Mouse (Mus musculus): ENCODE measurements around the gene Vps52. TPM values are rescaled to one million over a fixed set of nuclear protein-coding genes. Genes with fewer than 3 reads are reported as not detected.

Gene Vps52
- 31.5 and 34.8 TPM in 2 replicates for polyA plus RNA-seq (2014; fragmentation: Nextera tagmentation; extraction: Ambion mirVana)

GRCm38 (mm10) chr17:33955555-33956214, at the start of gene Vps52, which contains the start of gene Rps18:
Gene Vps52, plus strand, starts transcription at chr17:33955812.
Gene Rps18, minus strand, starts transcription at chr17:33956001.
- peak within 1 kb of the TSS; percentile 100 for H3K4me2 ChIP-seq (replicated peaks; ENCODE audit: low read depth, low read length)
- H3K4me3 ChIP-seq (ENCODE audit: low read depth, low read length) = peak within 1 kb of the TSS; percentile 99
- peaks cover 35% of the 10 kb centered on the region for H3K36me3 ChIP-seq (ENCODE audit: control insufficient read depth, insufficient read depth, low read length)
- H3K9me3 ChIP-seq (ENCODE audit: control insufficient read depth, low read depth, low read length) = no peaks in the 10 kb centered on the region
- H3K9ac ChIP-seq (replicated peaks; ENCODE audit: low read depth, low read length) = peak within 1 kb of the TSS; percentile 97
- H3K27me3 ChIP-seq (ENCODE audit: control insufficient read depth, insufficient read depth, low read length) = no peaks in the 10 kb centered on the region
- peak within 1 kb of the TSS; percentile 94 for H3K27ac ChIP-seq (ENCODE audit: low read length)
- H3K4me1 ChIP-seq (ENCODE audit: control insufficient read depth, insufficient read depth, low read length) = peaks cover 30% of the 10 kb centered on the region; the same call in 1 of the 2 replicates
- ATAC-seq (ENCODE audit: insufficient number of reproducible peaks, insufficient read depth, low FRiP score, low read depth) = peak; percentile 89
- under 1% methylated on average over 50 of the region's 50 CpGs for WGBS

GRCm38 (mm10) chr17:33908331-33909076, 47.1 kb upstream of the Vps52 start:
- WGBS = under 1% methylated on average over 44 of the region's 44 CpGs
- Histone ChIP-seq H3K9ac (replicated peaks; ENCODE audit: low read depth, low read length) (peak overlapping the region; percentile 34), H3K27ac (ENCODE audit: low read length) (peak overlapping the region; percentile 87), H3K27me3 (ENCODE audit: control insufficient read depth, insufficient read depth, low read length) (no peaks in the 10 kb centered on the region), H3K9me3 (ENCODE audit: control insufficient read depth, low read depth, low read length) (no peaks in the 10 kb centered on the region), H3K4me1 (ENCODE audit: control insufficient read depth, insufficient read depth, low read length) (peaks cover 8% of the 10 kb centered on the region), H3K4me3 (ENCODE audit: low read depth, low read length) (peak overlapping the region; percentile 95), H3K36me3 (ENCODE audit: control insufficient read depth, insufficient read depth, low read length) (peaks cover 24% of the 10 kb centered on the region), H3K4me2 (replicated peaks; ENCODE audit: low read depth, low read length) (peak overlapping the region; percentile 71)
- peak; percentile 46; the same call in 1 of the 2 replicates for ATAC-seq (ENCODE audit: insufficient number of reproducible peaks, insufficient read depth, low FRiP score, low read depth)

- H3K27ac ChIP-seq (ENCODE audit: low read length) = peak within 1 kb of the TSS; percentile 88
- peak within 1 kb of the TSS; percentile 71 for H3K4me2 ChIP-seq (replicated peaks; ENCODE audit: low read depth, low read length)
- no peaks in the 10 kb centered on the region for H3K9me3 ChIP-seq (ENCODE audit: control insufficient read depth, low read depth, low read length)
- peaks cover 8% of the 10 kb centered on the region for H3K4me1 ChIP-seq (ENCODE audit: control insufficient read depth, insufficient read depth, low read length)
- peak; percentile 97 for ATAC-seq (ENCODE audit: insufficient number of reproducible peaks, insufficient read depth, low FRiP score, low read depth)
- peak within 1 kb of the TSS; percentile 95 for H3K4me3 ChIP-seq (ENCODE audit: low read depth, low read length)
- no peaks in the 10 kb centered on the region for H3K27me3 ChIP-seq (ENCODE audit: control insufficient read depth, insufficient read depth, low read length)
- H3K36me3 ChIP-seq (ENCODE audit: control insufficient read depth, insufficient read depth, low read length) = peaks cover 32% of the 10 kb centered on the region
- WGBS = under 1% methylated on average over 68 of the region's 68 CpGs
- H3K9ac ChIP-seq (replicated peaks; ENCODE audit: low read depth, low read length) = peak within 1 kb of the TSS; percentile 89
Measured at GRCm38 (mm10) chr17:33909077-33909868, 46.3 kb upstream of the Vps52 start, which contains the start of gene Daxx. Gene Daxx, plus strand, starts transcription at chr17:33909414.

- WGBS = 0% methylated on average over 14 of the region's 14 CpGs
- Histone ChIP-seq H3K4me2 (replicated peaks; ENCODE audit: low read depth, low read length) (peak overlapping the region; percentile 45), H3K36me3 (ENCODE audit: control insufficient read depth, insufficient read depth, low read length) (peaks cover 35% of the 10 kb centered on the region), H3K27ac (ENCODE audit: low read length) (peak overlapping the region; percentile 88), H3K9ac (replicated peaks; ENCODE audit: low read depth, low read length) (peak overlapping the region; percentile 89), H3K4me3 (ENCODE audit: low read depth, low read length) (peak overlapping the region; percentile 95), H3K27me3 (ENCODE audit: control insufficient read depth, insufficient read depth, low read length) (no peaks in the 10 kb centered on the region), H3K4me1 (ENCODE audit: control insufficient read depth, insufficient read depth, low read length) (peaks cover 9% of the 10 kb centered on the region), H3K9me3 (ENCODE audit: control insufficient read depth, low read depth, low read length) (no peaks in the 10 kb centered on the region)
- 0 out of 2 replicates have a peak, but pooled peaks have one; percentile 2 for ATAC-seq (ENCODE audit: insufficient number of reproducible peaks, insufficient read depth, low FRiP score, low read depth)
Measured at GRCm38 (mm10) chr17:33909869-33910250, 45.8 kb upstream of the Vps52 start.

GRCm38 (mm10) chr17:33910346-33911051, 45.1 kb upstream of the Vps52 start:
- peaks cover 37% of the 10 kb centered on the region for H3K36me3 ChIP-seq (ENCODE audit: control insufficient read depth, insufficient read depth, low read length)
- WGBS = 46% methylated on average over 11 of the region's 11 CpGs
- peak overlapping the region; percentile 95 for H3K4me3 ChIP-seq (ENCODE audit: low read depth, low read length)
- peak overlapping the region; percentile 45 for H3K4me2 ChIP-seq (replicated peaks; ENCODE audit: low read depth, low read length)
- H3K27ac ChIP-seq (ENCODE audit: low read length) = no peak overlapping the region
- H3K27me3 ChIP-seq (ENCODE audit: control insufficient read depth, insufficient read depth, low read length) = no peaks in the 10 kb centered on the region
- ATAC-seq (ENCODE audit: insufficient number of reproducible peaks, insufficient read depth, low FRiP score, low read depth) = no peak
- H3K9ac ChIP-seq (replicated peaks; ENCODE audit: low read depth, low read length) = peak overlapping the region; percentile 89; the same call in 1 of the 2 replicates
- no peaks in the 10 kb centered on the region for H3K9me3 ChIP-seq (ENCODE audit: control insufficient read depth, low read depth, low read length)
- peaks cover 14% of the 10 kb centered on the region for H3K4me1 ChIP-seq (ENCODE audit: control insufficient read depth, insufficient read depth, low read length)

GRCm38 (mm10) chr17:33911052-33911812, 44.4 kb upstream of the Vps52 start:
- ATAC-seq (ENCODE audit: insufficient number of reproducible peaks, insufficient read depth, low FRiP score, low read depth) = no peak
- no peak overlapping the region for H3K9ac ChIP-seq (replicated peaks; ENCODE audit: low read depth, low read length)
- peaks cover 14% of the 10 kb centered on the region for H3K4me1 ChIP-seq (ENCODE audit: control insufficient read depth, insufficient read depth, low read length)
- H3K27me3 ChIP-seq (ENCODE audit: control insufficient read depth, insufficient read depth, low read length) = no peaks in the 10 kb centered on the region
- H3K4me3 ChIP-seq (ENCODE audit: low read depth, low read length) = no peak overlapping the region
- WGBS = 88% methylated on average over 31 of the region's 31 CpGs
- H3K9me3 ChIP-seq (ENCODE audit: control insufficient read depth, low read depth, low read length) = no peaks in the 10 kb centered on the region
- peaks cover 37% of the 10 kb centered on the region for H3K36me3 ChIP-seq (ENCODE audit: control insufficient read depth, insufficient read depth, low read length)
- no peak overlapping the region for H3K4me2 ChIP-seq (replicated peaks; ENCODE audit: low read depth, low read length)
- H3K27ac ChIP-seq (ENCODE audit: low read length) = no peak overlapping the region

GRCm38 (mm10) chr17:33911813-33912414, 43.7 kb upstream of the Vps52 start:
- Histone ChIP-seq H3K9ac (replicated peaks; ENCODE audit: low read depth, low read length) (no peak overlapping the region), H3K4me3 (ENCODE audit: low read depth, low read length) (no peak overlapping the region), H3K4me2 (replicated peaks; ENCODE audit: low read depth, low read length) (no peak overlapping the region), H3K9me3 (ENCODE audit: control insufficient read depth, low read depth, low read length) (no peaks in the 10 kb centered on the region), H3K36me3 (ENCODE audit: control insufficient read depth, insufficient read depth, low read length) (peaks cover 37% of the 10 kb centered on the region), H3K27me3 (ENCODE audit: control insufficient read depth, insufficient read depth, low read length) (no peaks in the 10 kb centered on the region), H3K4me1 (ENCODE audit: control insufficient read depth, insufficient read depth, low read length) (peaks cover 17% of the 10 kb centered on the region), H3K27ac (ENCODE audit: low read length) (no peak overlapping the region)
- ATAC-seq (ENCODE audit: insufficient number of reproducible peaks, insufficient read depth, low FRiP score, low read depth) = no peak
- 86% methylated on average over 28 of the region's 28 CpGs for WGBS
